Mouse (Mus musculus): Measurements from ENCODE around the gene Gcnt2. TPM values are rescaled to one million over a fixed set of nuclear protein-coding genes. Genes with fewer than 3 reads are reported as not detected.

Gene Gcnt2
- polyA plus RNA-seq, 1 experiment: 2.0 TPM

GRCm38 (mm10) chr13:40971261-40971660, 111.7 kb downstream of the Gcnt2 start:
- TF ChIP-seq POLR2A (IDR thresholded peaks at IDR 0.05; ENCODE audit: low read depth, low read length): no peak
- no peak for TF ChIP-seq CTCF (IDR thresholded peaks at IDR 0.05; ENCODE audit: extremely low read depth, insufficient read depth, insufficient read length, insufficient replicate concordance)
- Histone ChIP-seq H3K27ac (ENCODE audit: insufficient read depth, low read length) (no peak overlapping the region), H3K4me1 (ENCODE audit: control insufficient read depth, insufficient read depth, insufficient read length) (no peaks in the 10 kb centered on the region), H3K4me3 (ENCODE audit: extremely low read depth, insufficient read depth, insufficient read length) (no peak overlapping the region), H3K27me3 (ENCODE audit: control insufficient read depth, insufficient read depth, low read length) (no peaks in the 10 kb centered on the region), H3K36me3 (ENCODE audit: control insufficient read depth, insufficient read depth, low read length) (no peaks in the 10 kb centered on the region)
- DNase-seq (ENCODE audit: low read depth in 1 of 2, low spot score in 2 of 2): no peak
- 82% methylated on average over 5 of the region's 5 CpGs for WGBS

- H3K4me1 ChIP-seq (ENCODE audit: control insufficient read depth, insufficient read depth, insufficient read length): no peaks in the 10 kb centered on the region
- 79% methylated on average over 2 of the region's 2 CpGs for WGBS
These were observed 112.3 kb downstream of the Gcnt2 start for GRCm38 (mm10) chr13:40971831-40972230.

GRCm38 (mm10) chr13:40972976-40973375, 113.4 kb downstream of the Gcnt2 start:
- DNase-seq (ENCODE audit: low read depth in 1 of 2, low spot score in 2 of 2): no peak
- 90% methylated on average over 5 of the region's 5 CpGs for WGBS
- Histone ChIP-seq H3K27ac (ENCODE audit: insufficient read depth, low read length) (no peak overlapping the region), H3K4me1 (ENCODE audit: control insufficient read depth, insufficient read depth, insufficient read length) (no peaks in the 10 kb centered on the region), H3K36me3 (ENCODE audit: control insufficient read depth, insufficient read depth, low read length) (no peaks in the 10 kb centered on the region), H3K27me3 (ENCODE audit: control insufficient read depth, insufficient read depth, low read length) (no peaks in the 10 kb centered on the region), H3K4me3 (ENCODE audit: extremely low read depth, insufficient read depth, insufficient read length) (no peak overlapping the region)
- TF ChIP-seq CTCF (IDR thresholded peaks at IDR 0.05; ENCODE audit: extremely low read depth, insufficient read depth, insufficient read length, insufficient replicate concordance) (no peak), POLR2A (IDR thresholded peaks at IDR 0.05; ENCODE audit: low read depth, low read length) (no peak)

More at GRCm38 (mm10) chr13:40971831-40972230, 112.3 kb downstream of the Gcnt2 start:
- no peak for DNase-seq (ENCODE audit: low read depth in 1 of 2, low spot score in 2 of 2)
- Histone ChIP-seq H3K36me3 (ENCODE audit: control insufficient read depth, insufficient read depth, low read length) (no peaks in the 10 kb centered on the region), H3K27ac (ENCODE audit: insufficient read depth, low read length) (no peak overlapping the region), H3K27me3 (ENCODE audit: control insufficient read depth, insufficient read depth, low read length) (no peaks in the 10 kb centered on the region), H3K4me3 (ENCODE audit: extremely low read depth, insufficient read depth, insufficient read length) (no peak overlapping the region)
- no peak for TF ChIP-seq POLR2A (IDR thresholded peaks at IDR 0.05; ENCODE audit: low read depth, low read length)
- no peak for TF ChIP-seq CTCF (IDR thresholded peaks at IDR 0.05; ENCODE audit: extremely low read depth, insufficient read depth, insufficient read length, insufficient replicate concordance)

GRCm38 (mm10) chr13:40977609-40978008, 118.1 kb downstream of the Gcnt2 start:
- no peak overlapping the region for H3K4me3 ChIP-seq (ENCODE audit: extremely low read depth, insufficient read depth, insufficient read length)
- no peak overlapping the region for H3K27ac ChIP-seq (ENCODE audit: insufficient read depth, low read length)
- peak in 1 of 2 experiments; percentile 17 for DNase-seq (ENCODE audit: low read depth in 1 of 2, low spot score in 2 of 2)
- no peaks in the 10 kb centered on the region for H3K36me3 ChIP-seq (ENCODE audit: control insufficient read depth, insufficient read depth, low read length)
- H3K4me1 ChIP-seq (ENCODE audit: control insufficient read depth, insufficient read depth, insufficient read length): no peaks in the 10 kb centered on the region; the same call in 1 of the 2 replicates
- no peaks in the 10 kb centered on the region for H3K27me3 ChIP-seq (ENCODE audit: control insufficient read depth, insufficient read depth, low read length)
- WGBS: 23% methylated on average over 7 of the region's 7 CpGs
- TF ChIP-seq CTCF (IDR thresholded peaks at IDR 0.05; ENCODE audit: extremely low read depth, insufficient read depth, insufficient read length, insufficient replicate concordance) (peak; percentile 60; the same call in 1 of the 2 replicates), POLR2A (IDR thresholded peaks at IDR 0.05; ENCODE audit: low read depth, low read length) (no peak)

GRCm38 (mm10) chr13:40978652-40979051, 119.1 kb downstream of the Gcnt2 start:
- H3K27me3 ChIP-seq (ENCODE audit: control insufficient read depth, insufficient read depth, low read length): no peaks in the 10 kb centered on the region
- no peaks in the 10 kb centered on the region for H3K36me3 ChIP-seq (ENCODE audit: control insufficient read depth, insufficient read depth, low read length)
- no peak for DNase-seq (ENCODE audit: low read depth in 1 of 2, low spot score in 2 of 2)
- no peak overlapping the region for H3K27ac ChIP-seq (ENCODE audit: insufficient read depth, low read length)
- no peaks in the 10 kb centered on the region; the same call in 1 of the 2 replicates for H3K4me1 ChIP-seq (ENCODE audit: control insufficient read depth, insufficient read depth, insufficient read length)
- no peak for TF ChIP-seq POLR2A (IDR thresholded peaks at IDR 0.05; ENCODE audit: low read depth, low read length)
- no peak for TF ChIP-seq CTCF (IDR thresholded peaks at IDR 0.05; ENCODE audit: extremely low read depth, insufficient read depth, insufficient read length, insufficient replicate concordance)
- no peak overlapping the region for H3K4me3 ChIP-seq (ENCODE audit: extremely low read depth, insufficient read depth, insufficient read length)
- WGBS: 26% methylated on average over 4 of the region's 4 CpGs

GRCm38 (mm10) chr13:40979321-40979720, 119.8 kb downstream of the Gcnt2 start:
- 42% methylated on average over 2 of the region's 2 CpGs for WGBS
- Histone ChIP-seq H3K27me3 (ENCODE audit: control insufficient read depth, insufficient read depth, low read length) (no peaks in the 10 kb centered on the region), H3K4me1 (ENCODE audit: control insufficient read depth, insufficient read depth, insufficient read length) (no peaks in the 10 kb centered on the region; the same call in 1 of the 2 replicates), H3K36me3 (ENCODE audit: control insufficient read depth, insufficient read depth, low read length) (no peaks in the 10 kb centered on the region), H3K4me3 (ENCODE audit: extremely low read depth, insufficient read depth, insufficient read length) (no peak overlapping the region), H3K27ac (ENCODE audit: insufficient read depth, low read length) (no peak overlapping the region)
- no peak for DNase-seq (ENCODE audit: low read depth in 1 of 2, low spot score in 2 of 2)
- TF ChIP-seq POLR2A (IDR thresholded peaks at IDR 0.05; ENCODE audit: low read depth, low read length) (no peak), CTCF (IDR thresholded peaks at IDR 0.05; ENCODE audit: extremely low read depth, insufficient read depth, insufficient read length, insufficient replicate concordance) (no peak)

GRCm38 (mm10) chr13:40982759-40983158, 123.2 kb downstream of the Gcnt2 start:
- Histone ChIP-seq H3K36me3 (ENCODE audit: control insufficient read depth, insufficient read depth, low read length) (no peaks in the 10 kb centered on the region), H3K27me3 (ENCODE audit: control insufficient read depth, insufficient read depth, low read length) (no peaks in the 10 kb centered on the region), H3K4me3 (ENCODE audit: extremely low read depth, insufficient read depth, insufficient read length) (no peak overlapping the region), H3K4me1 (ENCODE audit: control insufficient read depth, insufficient read depth, insufficient read length) (no peaks in the 10 kb centered on the region; the same call in 1 of the 2 replicates), H3K27ac (ENCODE audit: insufficient read depth, low read length) (no peak overlapping the region)
- no peak for DNase-seq (ENCODE audit: low read depth in 1 of 2, low spot score in 2 of 2)
- WGBS: 88% methylated on average over 1 of the region's 1 CpGs
- TF ChIP-seq CTCF (IDR thresholded peaks at IDR 0.05; ENCODE audit: extremely low read depth, insufficient read depth, insufficient read length, insufficient replicate concordance): no peak
- no peak for TF ChIP-seq POLR2A (IDR thresholded peaks at IDR 0.05; ENCODE audit: low read depth, low read length)

Data from spleen, adult 2 months (tissue).